Mouse (Mus musculus) embryonic facial prominence, embryonic 13.5 days (tissue): ENCODE data around the gene Hdx. TPM values are rescaled to one million over a fixed set of nuclear protein-coding genes. Genes with fewer than 3 reads are reported as not detected.

Source experiments
- polyA plus RNA-seq: library from polyadenylated mRNA; unstranded; fragments of >200 nt; fragmentation: Nextera tagmentation; extraction: Ambion mirVana; gene quantifications from 2 replicates; pipeline ENCODE4 v1.2.1, GENCODE M21; 2015

Hdx gene
- polyA plus RNA-seq, 1 experiment from 2014 or later = 1.2 TPM

Other genes starting within 250 kb of the Hdx start
- gene Rps6ka6, start 159.1 kb downstream of the Hdx start, polyA plus RNA-seq = 23.9 and 26.0 TPM in 2 replicates
- gene Gm45194, start 194.3 kb upstream of the Hdx start, polyA plus RNA-seq = 0.39 and 0.46 TPM in 2 replicates